Mouse (Mus musculus): Measurements from ENCODE around the gene Cnn1. TPM values are rescaled to one million over a fixed set of nuclear protein-coding genes. Genes with fewer than 3 reads are reported as not detected.

Cnn1 gene
- polyA plus RNA-seq, 1 experiment from 2014 or later, result 6.7 TPM

DNA sequence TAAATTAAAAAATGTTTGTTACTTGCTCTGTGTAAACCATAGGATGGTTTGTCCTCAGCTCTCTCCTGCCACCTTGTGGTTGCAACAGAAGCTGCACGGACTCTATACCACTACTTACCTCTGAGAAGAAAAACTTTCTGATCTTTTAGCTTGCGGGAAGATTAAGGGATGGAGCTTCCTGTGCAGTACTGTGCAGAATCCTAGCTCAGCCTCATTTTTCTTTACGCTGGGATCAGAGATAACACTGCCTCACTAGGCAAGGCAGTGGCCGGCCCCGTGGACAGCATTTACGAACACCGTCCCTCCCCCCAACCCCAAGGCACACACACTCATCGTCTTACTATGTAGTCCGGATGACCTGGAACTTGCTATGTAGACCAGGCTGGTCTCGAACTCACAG lies 56.6 kb downstream of the Cnn1 start:
- peaks cover 16% of the 10 kb centered on the region for H3K4me1 ChIP-seq
- H3K27ac ChIP-seq (replicated peaks), result no peak overlapping the region
- no peak; the same call in 1 of the 2 replicates for ATAC-seq (ENCODE audit: low FRiP score, low read depth)
- H3K4me2 ChIP-seq (replicated peaks), result no peak overlapping the region
- WGBS, result 28% methylated on average over 10 of the region's 10 CpGs
- no peak overlapping the region; the same call in 1 of the 2 replicates for H3K4me3 ChIP-seq
- H3K36me3 ChIP-seq, result 0 out of 2 replicates have a peak, but pooled peaks cover 4% of the 10 kb centered on the region
- no peak overlapping the region for H3K9ac ChIP-seq (replicated peaks)
- no peaks in the 10 kb centered on the region for H3K9me3 ChIP-seq
- H3K27me3 ChIP-seq, result peaks cover 10% of the 10 kb centered on the region

DNA sequence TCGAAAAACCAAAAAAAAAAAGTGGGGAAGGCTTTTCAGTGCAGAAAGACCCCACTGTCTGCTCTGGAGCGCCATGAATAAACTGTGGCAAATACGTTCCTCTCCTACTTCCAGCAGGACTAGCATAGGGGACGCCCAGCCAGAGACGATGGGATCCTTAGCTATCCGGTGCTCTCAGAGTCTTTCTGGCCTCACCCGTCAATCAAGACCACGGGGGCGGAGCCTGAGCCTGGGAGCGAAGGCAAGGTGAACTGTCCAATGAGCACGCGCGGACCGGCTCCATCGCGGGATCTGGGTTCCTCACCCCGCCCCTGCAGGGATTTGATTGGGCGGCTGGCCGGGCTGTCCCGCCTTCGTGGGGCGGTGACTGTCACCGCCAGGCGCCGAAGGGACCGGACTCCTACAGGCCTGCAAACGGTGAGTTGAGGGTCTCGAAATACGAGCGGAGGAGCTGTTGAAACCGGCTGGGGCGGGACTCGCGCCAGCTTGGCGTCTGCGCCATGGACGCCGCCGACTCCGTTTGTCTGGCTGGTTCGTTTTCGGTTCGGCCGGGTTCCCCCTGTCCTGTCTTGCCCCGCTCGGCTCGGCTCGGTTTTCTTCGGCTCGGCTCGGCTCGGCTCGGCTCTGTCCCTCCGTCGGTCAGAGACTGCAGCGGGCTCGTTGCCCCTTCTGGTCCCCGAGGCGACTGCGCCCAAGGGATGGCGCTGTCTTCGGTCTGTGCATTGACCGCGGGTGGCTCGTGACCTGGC lies 57.7 kb downstream of the Cnn1 start, which contains the start of gene Pigyl:
Pigyl (plus strand) TSS at position 350 of the 749 bp plus-strand sequence.
- Histone ChIP-seq H3K9me3 (no peaks in the 10 kb centered on the region), H3K9ac (replicated peaks) (peak within 1 kb of the TSS; percentile 75), H3K4me1 (peaks cover 16% of the 10 kb centered on the region), H3K27me3 (peaks cover 10% of the 10 kb centered on the region), H3K27ac (replicated peaks) (peak within 1 kb of the TSS; percentile 88), H3K4me3 (peak within 1 kb of the TSS; percentile 70), H3K4me2 (replicated peaks) (peak within 1 kb of the TSS; percentile 61), H3K36me3 (0 out of 2 replicates have a peak, but pooled peaks cover 4% of the 10 kb centered on the region)
- WGBS, result 1% methylated on average over 64 of the region's 65 CpGs
- ATAC-seq (ENCODE audit: low FRiP score, low read depth), result peak; percentile 98

GRCm38 (mm10) chr9:22157516-22158265 lies 58.7 kb downstream of the Cnn1 start:
- ATAC-seq (ENCODE audit: low FRiP score, low read depth), result no peak
- WGBS, result 70% methylated on average over 34 of the region's 34 CpGs
- peak overlapping the region; percentile 61 for H3K4me2 ChIP-seq (replicated peaks)
- no peaks in the 10 kb centered on the region for H3K9me3 ChIP-seq
- peaks cover 16% of the 10 kb centered on the region for H3K4me1 ChIP-seq
- H3K9ac ChIP-seq (replicated peaks), result peak overlapping the region; percentile 75
- 0 out of 2 replicates have a peak, but pooled peaks cover 4% of the 10 kb centered on the region for H3K36me3 ChIP-seq
- peaks cover 15% of the 10 kb centered on the region for H3K27me3 ChIP-seq
- H3K4me3 ChIP-seq, result peak overlapping the region; percentile 70
- 0 out of 2 replicates have a peak overlapping the region, but pooled peaks have one; percentile 88 for H3K27ac ChIP-seq (replicated peaks)

Small RNA genes lying within 50 kb of the gene (microRNA-seq; reads per million reads assigned to microRNA genes)
- not detected for gene Mir7084

Other genes starting within 250 kb of the Cnn1 start
- gene Dock6, start 246.6 kb upstream of the Cnn1 start, polyA plus RNA-seq (2016; fragmentation: Nextera tagmentation; extraction: Ambion mirVana), result 20.0 and 24.5 TPM in 2 replicates
- 13.2 and 13.4 TPM in 2 replicates for gene Rab3d, start 181.0 kb upstream of the Cnn1 start, polyA plus RNA-seq (2016; fragmentation: Nextera tagmentation; extraction: Ambion mirVana)
- gene Ccdc159, start 171.7 kb upstream of the Cnn1 start, polyA plus RNA-seq (2016; fragmentation: Nextera tagmentation; extraction: Ambion mirVana), result 6.1 and 6.9 TPM in 2 replicates
- gene Tmem205, start 171.7 kb upstream of the Cnn1 start, polyA plus RNA-seq (2016; fragmentation: Nextera tagmentation; extraction: Ambion mirVana), result 32.7 and 36.9 TPM in 2 replicates
- 45.6 and 47.0 TPM in 2 replicates for gene Plppr2, start 162.2 kb upstream of the Cnn1 start, polyA plus RNA-seq (2016; fragmentation: Nextera tagmentation; extraction: Ambion mirVana)
- 7.8 and 8.1 TPM in 2 replicates for gene Swsap1, start 143.5 kb upstream of the Cnn1 start, polyA plus RNA-seq (2016; fragmentation: Nextera tagmentation; extraction: Ambion mirVana)
- 3.0 and 3.4 TPM in 2 replicates for gene Epor, start 135.7 kb upstream of the Cnn1 start, polyA plus RNA-seq (2016; fragmentation: Nextera tagmentation; extraction: Ambion mirVana)
- gene Rgl3, start 109.8 kb upstream of the Cnn1 start, polyA plus RNA-seq (2016; fragmentation: Nextera tagmentation; extraction: Ambion mirVana), result 2.7 TPM in 2 replicates
- 3.8 and 4.9 TPM in 2 replicates for gene Ccdc151, start 96.6 kb upstream of the Cnn1 start, polyA plus RNA-seq (2016; fragmentation: Nextera tagmentation; extraction: Ambion mirVana)
- gene Prkcsh, start 96.4 kb upstream of the Cnn1 start, polyA plus RNA-seq (2016; fragmentation: Nextera tagmentation; extraction: Ambion mirVana), result 99.2 and 100.0 TPM in 2 replicates
- 60.4 and 61.9 TPM in 2 replicates for gene Elavl3, start 47.2 kb upstream of the Cnn1 start, polyA plus RNA-seq (2016; fragmentation: Nextera tagmentation; extraction: Ambion mirVana)
- not detected in 2 replicates for gene Gm49318, start 28.0 kb upstream of the Cnn1 start, polyA plus RNA-seq (2016; fragmentation: Nextera tagmentation; extraction: Ambion mirVana)
- 19.0 and 21.2 TPM in 2 replicates for gene Zfp653, start 27.8 kb upstream of the Cnn1 start, polyA plus RNA-seq (2016; fragmentation: Nextera tagmentation; extraction: Ambion mirVana)
- gene Ecsit, start 13.8 kb upstream of the Cnn1 start, polyA plus RNA-seq (2016; fragmentation: Nextera tagmentation; extraction: Ambion mirVana), result 35.6 and 40.7 TPM in 2 replicates
- 178 and 187 TPM in 2 replicates for gene Elof1, start 18.0 kb downstream of the Cnn1 start, polyA plus RNA-seq (2016; fragmentation: Nextera tagmentation; extraction: Ambion mirVana)
- 5.7 and 9.4 TPM in 2 replicates for gene Acp5, start 36.5 kb downstream of the Cnn1 start, polyA plus RNA-seq (2016; fragmentation: Nextera tagmentation; extraction: Ambion mirVana)
- gene Pigyl, start 57.6 kb downstream of the Cnn1 start, polyA plus RNA-seq (2016; fragmentation: Nextera tagmentation; extraction: Ambion mirVana), result 62.0 and 66.8 TPM in 2 replicates
- gene Zfp872, start 88.9 kb downstream of the Cnn1 start, polyA plus RNA-seq (2016; fragmentation: Nextera tagmentation; extraction: Ambion mirVana), result 0.12 and 0.24 TPM in 2 replicates
- gene Zfp809, start 126.5 kb downstream of the Cnn1 start, polyA plus RNA-seq (2016; fragmentation: Nextera tagmentation; extraction: Ambion mirVana), result 12.2 and 12.7 TPM in 2 replicates
- 7.5 and 7.6 TPM in 2 replicates for gene Zfp599, start 160.7 kb downstream of the Cnn1 start, polyA plus RNA-seq (2016; fragmentation: Nextera tagmentation; extraction: Ambion mirVana)
- gene Zfp810, start 208.4 kb downstream of the Cnn1 start, polyA plus RNA-seq (2016; fragmentation: Nextera tagmentation; extraction: Ambion mirVana), result 37.3 and 40.5 TPM in 2 replicates

All from midbrain, embryonic 12.5 days (tissue).